In genomic region chr6:65262572-65262971, GRCm38 (mm10) we compare ENCODE assay signal across 26 mouse cellular contexts.
A peak's percentile ranks its signal among the peaks of the same experiment; 100 is the strongest.
DNase-seq lines count a peak whose midpoint lies in the region; ATAC-seq and TF ChIP-seq lines count a peak whose summit lies in the region.
"Had no signal": no experiment of that assay in that cellular context is flagged by ENCODE, and none has a peak within 500 bp of the region (broad histone marks: within the 10 kb centered on the region; RNA-seq: fewer than 3 reads in every experiment).

No protein-coding gene starts in this region.

- no peaks in the 10 kb centered on the region for H3K36me3 ChIP-seq in stomach, postnatal 0 days (ENCODE audit: control insufficient read depth, insufficient read depth, low read length)
- H3K36me3 ChIP-seq: hindbrain, embryonic 12.5 days; midbrain, embryonic 15.5 days had no signal

- H3K27ac ChIP-seq in stomach, postnatal 0 days (replicated peaks), result no peak overlapping the region
- H3K27ac ChIP-seq: hindbrain, embryonic 12.5 days; kidney, postnatal 0 days; liver, embryonic 14.5 days; midbrain, embryonic 15.5 days had no signal

- 71% methylated on average over 1 of the region's 1 CpGs for WGBS in stomach, postnatal 0 days

- TF ChIP-seq EP300 in stomach, postnatal 0 days (optimal IDR thresholded peaks at IDR 0.05), result no peak

- H3K4me1 ChIP-seq in stomach, postnatal 0 days (replicated peaks; ENCODE audit: control insufficient read depth, insufficient read depth), result no peaks in the 10 kb centered on the region
- H3K4me1 ChIP-seq: hindbrain, embryonic 12.5 days; midbrain, embryonic 15.5 days had no signal

- H3K27me3 ChIP-seq in stomach, postnatal 0 days (ENCODE audit: control insufficient read depth, insufficient read depth, low read length), result no peaks in the 10 kb centered on the region
- H3K27me3 ChIP-seq: hindbrain, embryonic 12.5 days; midbrain, embryonic 15.5 days had no signal

- no peak overlapping the region for H3K4me3 ChIP-seq in stomach, postnatal 0 days (ENCODE audit: low read depth, low read length)
- H3K4me3 ChIP-seq: hindbrain, embryonic 12.5 days; midbrain, embryonic 15.5 days had no signal

- no peak overlapping the region for H3K4me2 ChIP-seq in stomach, postnatal 0 days (replicated peaks; ENCODE audit: low read depth)
- H3K4me2 ChIP-seq: heart, embryonic 11.5 days; hindbrain, embryonic 12.5 days; lung, embryonic 14.5 days; midbrain, embryonic 15.5 days had no signal

- peak; percentile 7 for DNase-seq in kidney, adult 9 months
- no peak for DNase-seq in kidney, adult 11 months
- peak; percentile 20 to 31 for DNase-seq in cerebellum, adult 18-20 months
- peak; percentile 76 to 79 for DNase-seq in cerebellum, postnatal 10 days
- DNase-seq in stomach, postnatal 0 days (ENCODE audit: low spot score), result no peak
- no peak for DNase-seq in right cerebral cortex, postnatal 14 days
- DNase-seq in layer of hippocampus, postnatal 36 days, result no peak
- DNase-seq: adrenal gland, postnatal 25 days; gastrocnemius, postnatal 25 days; heart, adult 11 months; heart, postnatal 36 days; kidney, adult 18-20 months; liver; lung, embryonic 14.5 days; lung, postnatal 14 days; right cerebral cortex, adult 18-20 months; right cerebral cortex, postnatal 4 days; thymus, adult 2 months; thymus, postnatal 4 days had no signal

- no peak for TF ChIP-seq CTCF in stomach, postnatal 0 days (IDR thresholded peaks at IDR 0.05; ENCODE audit: low read depth)

- H3K9ac ChIP-seq in stomach, postnatal 0 days (ENCODE audit: low read length), result no peak overlapping the region
- H3K9ac ChIP-seq: hindbrain, embryonic 12.5 days; liver, embryonic 14.5 days; lung, embryonic 14.5 days; midbrain, embryonic 15.5 days had no signal

- ATAC-seq in stomach, postnatal 0 days (ENCODE audit: low FRiP score, low TSS enrichment), result no peak
- ATAC-seq: CD4-positive, CD25-positive, alpha-beta regulatory T cell, adult 4 months; forebrain, embryonic 14.5 days; midbrain, embryonic 15.5 days had no signal

- no peaks in the 10 kb centered on the region for H3K9me3 ChIP-seq in stomach, postnatal 0 days (ENCODE audit: control insufficient read depth, low read length)
- H3K9me3 ChIP-seq: hindbrain, embryonic 12.5 days; midbrain, embryonic 15.5 days had no signal

Comparison
In these comparisons a context has a peak if more than half of its experiments do, and no peak if none do; other contexts are left out.
1. DNase-seq: peak in kidney, adult 9 months (single experiment), cerebellum, adult 18-20 months (2 of 2) and cerebellum, postnatal 10 days (2 of 2); none in kidney, adult 11 months (single experiment), stomach, postnatal 0 days (single experiment), right cerebral cortex, postnatal 14 days (single experiment) and layer of hippocampus, postnatal 36 days (0 of 2).